Mouse (Mus musculus) left cerebral cortex, postnatal 10 days (tissue): ENCODE measurements around the gene Efcab10. TPM values are rescaled to one million over a fixed set of nuclear protein-coding genes. Genes with fewer than 3 reads are reported as not detected.

Experiments used
- DNase-seq, 2 experiments: peaks; one replicate each; pipeline ENCODE4 v3.0.0; 2021 to 2022; ENCODE audit warnings: low spot score in 2 of 2, mixed read lengths in 1 of 2; ENCODE audit errors: extremely low spot score in 1 of 2
- intact Hi-C: fragments of 180-260 bp; cut with DNase I; formaldehyde crosslinking; loops from one replicate; pipeline ENCODE4 v1.15.1; 2025
- total RNA-seq, 2 experiments: library from RNA; stranded (reverse); gene quantifications; 2 replicates each; pipeline ENCODE4 v1.2.3; 2021

Efcab10 gene
- total RNA-seq, 2 experiments from 2014 or later = 1.6 to 1.9 TPM

GRCm38 (mm10) chr12:33411580-33412151 lies 17.0 kb downstream of the Efcab10 start:
- DNase-seq = no peak
- intact Hi-C loops = no loop called here

DNA sequence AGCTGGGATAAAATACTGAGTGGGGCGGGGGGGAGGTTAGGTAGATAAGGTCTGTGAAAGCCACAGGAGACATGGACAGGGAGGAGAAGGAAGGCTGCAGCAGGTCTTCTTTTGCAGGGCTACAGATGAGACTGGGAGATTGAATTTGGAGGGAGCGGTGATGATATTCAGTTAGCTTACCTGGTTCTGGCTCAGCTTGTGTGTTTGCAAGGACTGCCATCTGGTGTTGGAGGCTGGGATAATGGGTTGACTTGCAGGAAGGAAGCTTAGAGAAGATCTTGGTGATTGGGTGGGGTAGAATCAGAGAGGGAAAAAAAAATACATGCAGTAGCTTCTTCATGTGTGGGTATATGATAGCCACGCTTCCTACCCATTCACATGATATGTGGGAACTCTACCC lies 29.7 kb downstream of the Efcab10 start:
- intact Hi-C loops = loop anchor here (2.0 to 5.0 kb wide), 3 partner anchors 36 to 514 kb away; no protein-coding TSS in a partner anchor
- peak; percentile 58 to 63 for DNase-seq

DNA sequence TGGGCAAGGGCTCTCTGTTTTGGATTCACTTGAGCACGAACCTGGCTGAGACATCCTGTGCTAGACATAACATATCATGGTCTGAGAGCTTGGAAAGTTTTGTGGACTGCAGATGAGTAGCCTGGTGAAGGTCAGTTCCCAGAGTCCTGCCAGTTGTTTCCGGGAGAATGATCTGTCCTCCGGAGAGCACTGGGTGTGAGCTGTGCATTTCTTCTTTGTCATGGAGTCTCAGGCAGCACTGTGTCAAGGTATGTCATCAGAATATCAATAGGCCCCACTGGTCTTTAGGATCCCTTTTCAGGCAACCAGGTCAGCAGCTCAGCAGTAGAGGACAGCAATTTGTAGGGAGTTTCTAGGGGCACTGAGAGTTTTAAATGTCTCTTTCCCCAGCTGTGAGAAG lies 32.6 kb downstream of the Efcab10 start:
- no peak for DNase-seq
- intact Hi-C loops = no loop called here

DNA sequence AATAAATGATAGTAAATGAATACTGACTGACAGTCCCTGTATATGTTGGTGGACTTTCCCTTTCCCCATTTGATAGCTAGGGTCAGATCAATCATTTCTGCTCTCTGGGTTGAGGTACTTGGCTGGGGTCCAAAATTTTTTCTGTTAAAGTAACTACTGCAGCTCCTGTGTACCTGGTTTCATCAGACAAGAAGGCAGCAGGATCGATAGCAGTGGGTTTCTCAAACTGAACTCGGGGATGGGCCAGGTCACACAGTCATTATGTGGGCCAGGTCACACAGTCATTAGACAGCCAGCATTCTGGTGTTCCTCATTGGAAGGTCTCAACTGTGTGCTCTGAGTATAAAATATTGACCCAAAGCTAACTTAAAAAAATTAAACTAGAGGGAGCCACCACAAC lies 33.1 kb downstream of the Efcab10 start:
- no peak for DNase-seq
- intact Hi-C loops = no loop called here

DNA sequence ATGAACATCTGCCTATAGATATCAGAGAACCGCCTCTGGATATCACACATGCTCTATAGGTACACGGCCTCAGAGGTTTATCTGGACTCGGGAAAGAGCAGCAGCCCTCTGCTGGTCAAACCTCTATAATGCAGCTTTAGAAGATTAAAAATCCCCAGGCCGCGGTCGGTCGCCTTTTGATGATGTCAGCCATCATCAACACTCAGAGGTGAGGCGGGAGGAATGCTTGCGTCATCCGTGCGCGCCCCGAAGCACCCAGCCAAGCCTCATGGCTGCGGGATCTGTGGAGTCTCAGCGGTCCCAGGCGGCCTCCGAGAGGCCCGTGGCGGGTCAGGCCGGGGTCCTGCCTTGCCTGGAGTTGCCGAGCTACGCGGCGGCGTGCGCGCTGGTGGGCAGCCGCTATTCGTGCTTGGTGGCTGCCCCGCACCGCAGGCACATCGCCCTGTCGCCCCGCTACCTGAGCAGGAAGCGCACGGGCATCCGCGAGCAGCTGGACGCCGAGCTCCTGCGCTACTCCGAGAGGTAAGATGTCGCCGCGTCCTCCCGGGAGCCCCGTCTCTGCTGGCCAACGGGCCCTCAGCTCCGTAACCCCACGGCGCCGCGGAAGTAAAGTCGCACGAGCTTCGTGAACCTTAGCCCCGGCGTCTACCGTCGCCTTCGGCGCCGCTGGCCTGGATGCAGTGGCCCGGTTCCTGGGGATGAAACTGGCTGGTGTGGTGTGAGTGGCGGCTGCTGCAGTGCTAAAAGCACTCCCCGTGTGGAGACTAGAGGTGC lies 34.9 kb downstream of the Efcab10 start, which contains the start of gene Twistnb:
TSS of gene Twistnb (plus strand) at position 249 of the 774 bp plus-strand sequence.
- intact Hi-C loops = no loop called here

GRCm38 (mm10) chr12:33433812-33434211 lies 39.2 kb downstream of the Efcab10 start:
- DNase-seq = no peak
- intact Hi-C loops = no loop called here

More for the DNA sequence above, 34.9 kb downstream of the Efcab10 start, which contains the start of gene Twistnb:
- peak; percentile 98 for DNase-seq

GRCm38 (mm10) chr12:33434758-33435157 lies 40.1 kb downstream of the Efcab10 start:
- intact Hi-C loops = no loop called here

More at GRCm38 (mm10) chr12:33434758-33435157, 40.1 kb downstream of the Efcab10 start:
- no peak for DNase-seq

Other genes with a start within 250 kb of the Efcab10 start
- 10 to 100 TPM; 59.1 to 64.7 TPM for gene Atxn7l1, start 247.2 kb upstream of the Efcab10 start, total RNA-seq
- 10 to 100 TPM; 10.8 to 12.4 TPM for gene Twistnb, start 34.8 kb downstream of the Efcab10 start, total RNA-seq